Mouse (Mus musculus) testis, adult 2 months (tissue): Measurements from ENCODE around the gene 4930558K02Rik.

Source experiments
- CTCF ChIP-seq: fragments of 200-500 bp; IDR thresholded peaks from 2 replicates; pipeline ENCODE4 v1.5.1; 2012; ENCODE audit warnings: low read depth, mild to moderate bottlenecking, inconsistent platforms, low read length, moderate library complexity; ENCODE audit not compliant: control insufficient read depth, insufficient read depth, insufficient replicate concordance
- POLR2A ChIP-seq: fragments of 200-500 bp; IDR thresholded peaks from 2 replicates; pipeline ENCODE4 v1.6.1; 2012; ENCODE audit warnings: low read depth, mild to moderate bottlenecking, inconsistent platforms, low read length, moderate library complexity; ENCODE audit not compliant: control insufficient read depth

DNA sequence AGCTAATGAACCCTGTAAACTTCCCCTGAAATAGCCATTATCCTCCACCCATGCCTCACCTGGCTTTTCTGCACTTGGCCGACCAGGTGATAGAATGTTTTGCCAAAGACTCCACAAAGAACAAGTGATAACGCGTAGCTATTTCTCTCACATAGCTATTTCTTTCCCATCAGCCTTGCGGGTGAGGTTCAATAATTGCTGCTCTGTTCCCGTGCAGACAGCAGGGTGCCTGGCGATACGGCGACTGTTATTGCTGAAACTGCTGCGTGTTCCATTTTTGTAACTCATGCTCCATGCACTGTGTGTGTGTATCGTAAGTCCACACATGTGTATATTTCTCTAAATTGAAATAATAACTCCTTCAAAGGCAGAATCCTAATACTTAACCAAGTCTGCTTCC is 47.6 kb downstream of the 4930558K02Rik start:
- TF ChIP-seq CTCF: no peak
- TF ChIP-seq POLR2A: no peak
